Mouse (Mus musculus) neural tube, embryonic 14.5 days (tissue): ENCODE results near the gene Dip2c. TPM values are rescaled to one million over a fixed set of nuclear protein-coding genes. Genes with fewer than 3 reads are reported as not detected.

Experiments used
- ATAC-seq: fragments of 200-750 bp; cut with Nextera tagmentation; 2 replicates; pipeline ENCODE4 v1.8.0; 2017; ENCODE audit warnings: low read depth, mild to moderate bottlenecking, moderate TSS enrichment, moderate library complexity
- H3K27ac ChIP-seq: fragments of 300-500 bp; sonication (generic); 2 replicates; pipeline ENCODE4 v1.5.1; 2014; ENCODE audit warnings: low read depth, mild to moderate bottlenecking, control low read depth, low read length, moderate library complexity, mixed read lengths
- H3K27me3 ChIP-seq: fragments of 300-500 bp; sonication (generic); 2 replicates; pipeline ENCODE4 v1.6.1; 2014; ENCODE audit warnings: low read length; ENCODE audit not compliant: control insufficient read depth, insufficient read depth
- H3K36me3 ChIP-seq: fragments of 300-500 bp; sonication (generic); 2 replicates; pipeline ENCODE4 v1.6.1; 2014; ENCODE audit warnings: low read length, mixed read lengths; ENCODE audit not compliant: control insufficient read depth, insufficient read depth
- H3K4me1 ChIP-seq: fragments of 300-500 bp; sonication (generic); 2 replicates; pipeline ENCODE4 v1.6.1; 2014; ENCODE audit warnings: low read length; ENCODE audit not compliant: control insufficient read depth, insufficient read depth
- H3K4me2 ChIP-seq: fragments of 300-500 bp; sonication (generic); 2 replicates; pipeline ENCODE4 v1.6.1; 2014; ENCODE audit warnings: mild to moderate bottlenecking, low read depth, low read length, control low read depth
- H3K4me3 ChIP-seq: fragments of 300-500 bp; sonication (generic); 2 replicates; pipeline ENCODE4 v1.5.1; 2014; ENCODE audit warnings: low read depth, low read length, control low read depth, mixed read lengths
- H3K9ac ChIP-seq: fragments of 300-500 bp; sonication (generic); replicated peaks from 2 replicates; pipeline ENCODE4 v1.6.1; 2014; ENCODE audit warnings: low read depth, mild to moderate bottlenecking, control low read depth, low read length, mixed read lengths
- H3K9me3 ChIP-seq: fragments of 300-500 bp; sonication (generic); 2 replicates; pipeline ENCODE4 v1.6.1; 2016; ENCODE audit warnings: low read length; ENCODE audit not compliant: control insufficient read depth
- WGBS: fragments of 180-500 bp; shearing (Covaris S2); extraction: QIAGEN DNeasy Blood & Tissue Kit; methylation state at CpG from one replicate; pipeline ENCODE4 v1.1.7; 2014; 5-methylcytosine and 5-hydroxymethylcytosine counted together
- polyA plus RNA-seq: library from polyadenylated mRNA; unstranded; fragments of >200 nt; fragmentation: Nextera tagmentation; extraction: Ambion mirVana; gene quantifications from 2 replicates; pipeline ENCODE4 v1.2.1, GENCODE M21; 2014

The Dip2c gene
- polyA plus RNA-seq, 1 experiment from 2014 or later: 24.0 TPM

DNA sequence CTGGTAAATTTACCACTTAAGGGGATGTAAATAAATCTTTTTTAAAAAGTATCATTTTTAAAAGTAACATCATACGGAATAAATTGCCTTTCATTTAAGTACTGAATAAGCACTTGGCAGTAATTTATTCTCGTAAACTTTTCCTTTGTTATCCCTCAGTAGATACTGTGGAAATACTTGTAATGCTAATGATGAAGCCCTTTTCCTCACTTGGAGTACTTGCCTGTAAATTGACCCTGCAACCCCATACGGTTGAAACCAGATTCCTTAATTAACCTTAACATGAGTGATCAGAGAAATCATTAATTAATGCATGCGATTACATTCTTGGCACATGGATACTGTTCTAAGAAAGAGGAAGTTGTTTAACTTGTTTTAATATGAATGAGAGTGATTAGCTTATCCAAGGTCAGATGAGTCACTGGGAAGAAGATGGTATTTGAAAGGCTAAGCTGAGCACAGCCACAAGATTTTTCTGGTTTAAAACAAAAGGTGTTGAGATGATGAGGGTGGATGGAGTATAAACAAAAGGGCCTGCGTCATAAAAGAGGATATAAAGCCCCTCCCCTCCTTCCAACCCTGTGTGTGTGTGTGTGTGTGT, 114.0 kb downstream of the Dip2c start:
- no peaks in the 10 kb centered on the region for H3K4me1 ChIP-seq
- no peaks in the 10 kb centered on the region for H3K27me3 ChIP-seq
- no peak overlapping the region for H3K27ac ChIP-seq
- no peak for ATAC-seq
- no peak overlapping the region for H3K9ac ChIP-seq
- H3K4me2 ChIP-seq: no peak overlapping the region
- H3K36me3 ChIP-seq: no peaks in the 10 kb centered on the region
- H3K9me3 ChIP-seq: no peaks in the 10 kb centered on the region
- 60% methylated on average over 5 of the region's 5 CpGs for WGBS
- H3K4me3 ChIP-seq: no peak overlapping the region

DNA sequence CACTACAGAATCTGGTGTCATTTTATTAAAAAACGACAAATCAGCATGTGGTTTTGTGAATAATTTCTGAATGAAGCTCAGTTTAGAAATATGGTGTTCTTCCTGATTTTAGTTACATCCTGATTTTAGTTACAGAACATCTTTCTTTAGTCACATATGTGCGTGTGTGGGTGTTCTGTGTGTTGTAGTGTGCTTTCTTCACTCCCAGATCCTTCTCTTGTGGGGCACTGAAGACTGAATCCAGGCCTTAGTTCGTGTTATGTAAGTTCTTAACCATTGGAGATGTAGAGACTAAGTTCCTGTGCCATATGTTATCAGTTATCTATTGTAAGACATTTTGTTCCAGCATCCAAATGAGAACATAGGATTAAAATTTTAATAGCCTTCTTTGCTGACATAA, 117.1 kb downstream of the Dip2c start:
- H3K9ac ChIP-seq: no peak overlapping the region
- H3K36me3 ChIP-seq: no peaks in the 10 kb centered on the region
- 89% methylated on average over 3 of the region's 3 CpGs for WGBS
- no peaks in the 10 kb centered on the region for H3K9me3 ChIP-seq
- no peak overlapping the region for H3K27ac ChIP-seq
- no peak overlapping the region for H3K4me2 ChIP-seq
- ATAC-seq: no peak
- H3K4me1 ChIP-seq: no peaks in the 10 kb centered on the region
- no peak overlapping the region for H3K4me3 ChIP-seq
- H3K27me3 ChIP-seq: no peaks in the 10 kb centered on the region

DNA sequence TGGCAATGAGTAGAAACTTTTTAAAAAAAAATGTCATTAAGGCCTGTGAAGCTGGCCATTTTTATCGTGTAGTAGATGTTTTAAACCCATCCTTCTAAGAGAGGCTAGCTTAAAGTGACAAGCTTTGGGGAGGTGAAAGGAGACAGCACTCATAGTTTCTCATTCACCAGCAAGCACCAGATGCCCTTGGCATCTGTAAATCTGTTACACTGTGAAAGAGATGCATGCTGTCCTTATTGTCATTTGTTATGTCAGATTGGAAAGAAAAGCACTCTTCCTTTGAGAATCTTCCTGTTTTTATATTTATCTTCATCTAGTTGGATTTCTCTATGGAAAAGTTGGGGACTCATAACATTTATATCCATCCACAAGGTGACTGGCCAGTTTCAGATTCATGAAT, 119.0 kb downstream of the Dip2c start:
- Histone ChIP-seq H3K4me1 (no peaks in the 10 kb centered on the region), H3K27me3 (no peaks in the 10 kb centered on the region), H3K4me2 (no peak overlapping the region), H3K27ac (no peak overlapping the region), H3K9me3 (no peaks in the 10 kb centered on the region), H3K4me3 (no peak overlapping the region), H3K9ac (no peak overlapping the region), H3K36me3 (no peaks in the 10 kb centered on the region)
- 76% methylated on average over 1 of the region's 1 CpGs for WGBS
- ATAC-seq: no peak

DNA sequence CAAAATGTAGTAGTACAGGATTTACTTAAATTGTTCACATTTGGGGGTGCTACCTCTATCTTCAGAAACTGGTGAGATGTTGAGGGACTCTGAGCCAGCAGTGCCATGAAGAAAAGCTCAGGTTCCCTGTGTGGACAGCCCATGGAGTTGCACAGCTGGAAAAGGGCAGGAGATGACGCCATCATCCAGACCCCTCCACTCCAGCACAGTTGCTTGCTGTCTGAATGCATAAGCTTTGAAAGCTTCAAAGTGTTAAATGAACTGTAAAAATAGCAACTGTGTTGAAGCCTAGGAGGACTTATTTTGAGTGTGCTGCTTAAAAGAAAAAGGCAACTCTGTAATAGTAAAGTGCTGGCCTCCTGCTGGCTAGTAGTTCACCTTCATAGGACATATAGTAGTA, 122.5 kb downstream of the Dip2c start:
- Histone ChIP-seq H3K27me3 (no peaks in the 10 kb centered on the region), H3K36me3 (no peaks in the 10 kb centered on the region), H3K9ac (no peak overlapping the region), H3K4me3 (no peak overlapping the region), H3K4me2 (no peak overlapping the region), H3K27ac (no peak overlapping the region), H3K9me3 (0 out of 2 replicates have a peak, but pooled peaks cover 4% of the 10 kb centered on the region), H3K4me1 (no peaks in the 10 kb centered on the region)
- no peak for ATAC-seq
- 30% methylated on average over 1 of the region's 1 CpGs for WGBS

DNA sequence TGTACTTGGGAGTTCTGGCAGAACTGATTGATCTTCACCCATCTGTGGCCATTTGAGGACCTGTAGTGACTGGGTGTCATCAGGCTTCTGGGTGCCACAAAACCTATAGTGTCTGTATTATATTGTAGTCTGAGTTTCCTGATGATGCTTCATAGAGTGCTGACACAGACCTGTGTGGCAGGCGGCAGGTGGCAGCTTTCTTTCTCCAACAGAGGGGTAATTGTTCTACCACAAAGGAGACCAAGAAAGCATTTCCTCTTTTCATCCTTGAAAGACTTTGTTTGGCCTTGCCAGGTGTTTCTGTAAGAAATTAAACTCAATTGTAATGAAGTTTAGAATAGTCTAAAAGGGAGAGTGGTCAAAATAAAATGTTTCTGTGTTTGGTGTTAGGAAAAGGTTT, 129.1 kb downstream of the Dip2c start:
- H3K4me3 ChIP-seq: no peak overlapping the region
- H3K4me1 ChIP-seq: no peaks in the 10 kb centered on the region
- H3K4me2 ChIP-seq: no peak overlapping the region
- H3K36me3 ChIP-seq: no peaks in the 10 kb centered on the region
- WGBS: 48% methylated on average over 1 of the region's 1 CpGs
- H3K9me3 ChIP-seq: 0 out of 2 replicates have a peak, but pooled peaks cover 4% of the 10 kb centered on the region
- ATAC-seq: no peak
- H3K27me3 ChIP-seq: no peaks in the 10 kb centered on the region
- no peak overlapping the region for H3K9ac ChIP-seq
- H3K27ac ChIP-seq: no peak overlapping the region

DNA sequence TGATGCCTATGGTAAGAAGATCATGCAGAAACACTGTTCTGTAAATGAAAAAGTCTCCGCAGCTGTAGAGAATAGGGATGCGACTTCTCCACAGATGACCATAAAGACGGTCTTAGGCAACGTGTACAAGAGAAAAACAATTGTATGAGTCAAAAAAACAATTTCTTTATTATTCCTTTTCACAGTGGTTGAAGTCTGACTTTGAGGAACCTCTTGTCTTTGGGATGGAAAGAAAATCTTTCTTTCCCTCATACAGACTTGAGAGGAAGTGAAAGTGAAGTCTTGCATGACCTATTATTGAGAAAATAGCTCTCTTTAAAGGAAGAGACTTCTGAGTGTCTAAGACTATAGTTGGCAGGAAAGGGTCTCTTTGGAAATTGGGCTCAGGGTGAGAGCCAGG, 132.7 kb downstream of the Dip2c start:
- WGBS: 96% methylated on average over 4 of the region's 4 CpGs
- H3K4me2 ChIP-seq: no peak overlapping the region
- no peaks in the 10 kb centered on the region for H3K27me3 ChIP-seq
- H3K4me3 ChIP-seq: no peak overlapping the region
- H3K36me3 ChIP-seq: no peaks in the 10 kb centered on the region
- no peak overlapping the region for H3K27ac ChIP-seq
- no peaks in the 10 kb centered on the region for H3K9me3 ChIP-seq
- no peak overlapping the region for H3K9ac ChIP-seq
- no peaks in the 10 kb centered on the region for H3K4me1 ChIP-seq
- ATAC-seq: no peak

DNA sequence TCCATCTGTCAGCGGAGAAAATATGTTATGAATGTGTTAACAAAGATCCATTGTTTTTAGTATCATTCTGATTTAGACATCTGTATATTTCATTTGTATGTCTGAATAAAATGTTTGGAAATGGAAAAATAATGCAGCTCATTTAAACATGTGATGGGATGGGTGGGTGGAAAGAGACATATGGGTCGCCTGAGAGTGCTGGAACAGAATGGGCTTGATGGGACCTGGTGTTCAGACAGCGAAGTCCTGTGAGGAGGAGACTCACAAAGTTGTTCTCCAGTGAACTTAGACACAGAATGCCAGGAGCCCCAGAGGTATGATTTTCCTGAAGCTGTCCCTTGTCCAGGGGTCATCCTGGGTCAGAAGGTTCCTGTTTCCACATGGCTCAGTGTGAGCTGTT, 142.1 kb downstream of the Dip2c start:
- Histone ChIP-seq H3K4me2 (no peak overlapping the region), H3K4me1 (no peaks in the 10 kb centered on the region), H3K36me3 (no peaks in the 10 kb centered on the region), H3K9ac (no peak overlapping the region), H3K27me3 (no peaks in the 10 kb centered on the region), H3K4me3 (no peak overlapping the region), H3K27ac (no peak overlapping the region), H3K9me3 (no peaks in the 10 kb centered on the region)
- 92% methylated on average over 3 of the region's 3 CpGs for WGBS
- no peak for ATAC-seq

DNA sequence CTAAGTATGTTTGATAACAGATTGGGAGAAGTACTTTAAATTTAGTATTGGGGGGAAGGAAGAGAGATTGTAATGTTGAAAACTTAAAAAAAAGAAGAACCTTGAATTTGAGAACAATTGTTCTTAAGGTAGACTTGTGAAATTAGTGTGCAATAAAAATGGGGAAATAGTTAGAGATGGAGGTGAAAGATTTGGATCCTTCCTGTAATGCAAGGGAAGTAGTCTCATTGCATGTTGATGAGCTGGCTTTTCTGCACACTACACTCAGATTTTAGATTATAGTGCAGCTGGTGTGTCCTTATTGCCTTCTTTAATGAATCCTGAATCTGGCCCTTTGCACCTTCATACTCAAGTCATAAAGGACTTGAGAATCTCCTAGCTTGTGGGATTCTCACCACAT, 142.9 kb downstream of the Dip2c start:
- no peak overlapping the region for H3K9ac ChIP-seq
- H3K4me3 ChIP-seq: no peak overlapping the region
- no peak overlapping the region for H3K27ac ChIP-seq
- no peak for ATAC-seq
- no peaks in the 10 kb centered on the region for H3K27me3 ChIP-seq
- no peaks in the 10 kb centered on the region for H3K9me3 ChIP-seq
- no peak overlapping the region for H3K4me2 ChIP-seq
- H3K4me1 ChIP-seq: no peaks in the 10 kb centered on the region
- H3K36me3 ChIP-seq: no peaks in the 10 kb centered on the region

DNA sequence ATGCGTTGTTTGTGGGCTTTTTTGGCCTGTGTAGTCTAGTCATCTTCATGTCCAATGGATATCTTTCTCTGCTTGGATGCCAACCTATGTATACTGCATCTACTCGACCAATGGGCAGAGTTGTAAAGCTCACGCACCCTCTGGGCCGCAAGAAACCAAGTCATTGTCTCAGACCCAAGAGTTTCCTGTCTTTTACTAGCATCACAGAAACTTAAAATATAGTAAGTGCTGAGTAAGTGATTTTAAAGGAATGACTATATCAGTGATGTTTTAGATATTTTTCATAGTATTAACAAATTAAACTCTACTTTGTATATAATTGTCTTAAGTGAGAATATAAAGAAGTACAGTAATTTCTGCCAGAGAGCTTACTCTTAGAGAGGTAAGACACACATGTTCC, 145.6 kb downstream of the Dip2c start:
- no peak for ATAC-seq
- Histone ChIP-seq H3K4me3 (no peak overlapping the region), H3K9ac (no peak overlapping the region), H3K9me3 (no peaks in the 10 kb centered on the region), H3K36me3 (no peaks in the 10 kb centered on the region), H3K27ac (no peak overlapping the region), H3K4me1 (no peaks in the 10 kb centered on the region), H3K4me2 (no peak overlapping the region), H3K27me3 (no peaks in the 10 kb centered on the region)
- WGBS: 92% methylated on average over 4 of the region's 4 CpGs
